Mouse (Mus musculus): ENCODE data around the gene Adgrv1. TPM values are rescaled to one million over a fixed set of nuclear protein-coding genes. Genes with fewer than 3 reads are reported as not detected.
"Not testable (repeated sequence)": the region's sequence is repeated elsewhere in the genome, so short reads cannot be mapped to it uniquely, and the experiment has no call there.

Adgrv1 gene
- polyA plus RNA-seq, 1 experiment from 2014 or later, result 38.5 TPM

DNA sequence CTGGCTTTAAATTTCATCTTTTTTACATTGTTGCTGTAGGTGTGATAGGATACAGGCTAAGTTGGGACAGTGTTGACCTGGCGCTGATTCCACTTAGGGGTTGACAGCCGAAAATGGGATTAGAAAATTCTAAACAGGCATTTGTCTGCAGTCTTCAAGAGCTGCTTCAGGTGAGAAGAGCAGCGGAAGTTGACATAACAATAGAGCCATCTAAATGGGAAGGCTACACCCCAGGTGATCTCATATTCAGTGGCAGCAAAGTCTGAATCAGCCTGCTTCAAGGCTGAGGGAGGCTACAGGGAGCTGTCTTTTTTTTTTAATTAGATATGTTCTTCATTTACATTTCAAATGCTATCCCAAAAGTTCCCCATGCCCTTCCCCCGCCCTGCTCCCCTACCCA lies 365.5 kb downstream of the Adgrv1 start:
- not testable (repeated sequence) for H3K27ac ChIP-seq (replicated peaks); H3K27me3 ChIP-seq; H3K4me2 ChIP-seq (replicated peaks); H3K4me1 ChIP-seq; ATAC-seq (ENCODE audit: low FRiP score, low read depth); H3K9me3 ChIP-seq; H3K36me3 ChIP-seq; H3K9ac ChIP-seq (replicated peaks); H3K4me3 ChIP-seq
- WGBS, result 66% methylated on average over 4 of the region's 4 CpGs

DNA sequence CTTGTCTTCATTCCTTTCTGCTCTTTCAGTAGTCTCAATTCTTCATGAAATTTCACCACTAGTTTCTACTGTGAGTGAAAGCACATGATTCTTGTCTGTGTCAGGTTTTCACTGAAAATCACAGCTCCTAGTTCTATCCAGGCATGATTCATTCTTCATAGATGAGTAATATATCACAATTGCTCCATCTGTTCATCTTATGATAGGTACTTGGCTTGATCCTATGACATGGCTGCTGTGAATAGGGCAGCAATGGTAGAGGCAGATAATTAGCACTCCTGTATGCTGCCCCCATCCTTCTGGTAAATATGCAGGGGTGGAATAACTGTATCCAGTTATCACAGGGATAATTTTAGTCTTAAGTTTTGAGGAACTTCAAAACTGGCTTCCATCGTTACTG lies 368.5 kb downstream of the Adgrv1 start:
- no peaks in the 10 kb centered on the region for H3K4me1 ChIP-seq
- no peaks in the 10 kb centered on the region for H3K27me3 ChIP-seq
- no peaks in the 10 kb centered on the region for H3K9me3 ChIP-seq
- ATAC-seq (ENCODE audit: low FRiP score, low read depth), result no peak
- no peak overlapping the region for H3K27ac ChIP-seq (replicated peaks)
- no peak overlapping the region for H3K9ac ChIP-seq (replicated peaks)
- no peak overlapping the region for H3K4me3 ChIP-seq
- no peaks in the 10 kb centered on the region for H3K36me3 ChIP-seq
- no peak overlapping the region for H3K4me2 ChIP-seq (replicated peaks)
- 93% methylated on average over 1 of the region's 1 CpGs for WGBS

DNA sequence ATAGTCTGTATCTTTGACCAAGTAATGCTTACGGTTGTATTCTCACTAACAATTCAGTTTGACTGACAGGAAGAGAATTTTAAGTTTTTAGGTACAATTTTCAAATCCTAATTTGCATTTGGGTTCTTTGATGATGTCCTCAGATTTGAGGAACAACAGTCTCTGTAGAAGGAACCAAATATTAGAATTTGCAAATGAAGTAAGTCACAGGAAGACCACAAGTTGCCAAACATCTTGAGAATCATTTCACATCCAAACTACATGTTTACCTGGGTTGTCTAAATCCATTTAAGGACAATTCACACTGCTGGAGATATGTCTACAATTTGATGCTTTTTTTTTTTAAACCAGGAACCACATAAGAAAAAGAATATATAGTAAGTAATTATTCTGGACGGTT lies 391.8 kb downstream of the Adgrv1 start:
- 87% methylated on average over 2 of the region's 2 CpGs for WGBS

DNA sequence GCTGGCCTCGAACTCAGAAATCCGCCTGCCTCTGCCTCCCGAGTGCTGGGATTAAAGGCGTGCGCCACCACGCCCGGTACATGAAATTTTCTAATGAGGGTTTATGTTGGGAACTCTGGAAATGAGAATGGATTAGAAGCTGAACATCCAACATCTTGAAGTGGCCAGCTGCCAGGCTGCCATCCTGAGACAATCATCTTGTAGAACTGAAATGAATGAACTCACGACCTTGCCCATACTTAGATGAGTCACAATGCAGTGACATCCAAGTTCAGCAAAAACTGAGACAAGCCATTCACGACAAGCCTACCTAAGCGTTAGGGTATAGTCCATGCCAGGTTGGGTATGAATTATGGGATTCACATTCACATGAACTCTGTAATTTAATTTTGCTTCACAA lies 393.1 kb downstream of the Adgrv1 start:
- no peaks in the 10 kb centered on the region for H3K4me1 ChIP-seq
- no peak for ATAC-seq (ENCODE audit: low FRiP score, low read depth)
- 95% methylated on average over 10 of the region's 10 CpGs for WGBS

More for the DNA sequence above, 391.8 kb downstream of the Adgrv1 start:
- Histone ChIP-seq H3K27ac (replicated peaks) (no peak overlapping the region), H3K9ac (replicated peaks) (no peak overlapping the region), H3K4me1 (no peaks in the 10 kb centered on the region), H3K27me3 (no peaks in the 10 kb centered on the region), H3K9me3 (no peaks in the 10 kb centered on the region), H3K4me3 (no peak overlapping the region), H3K4me2 (replicated peaks) (no peak overlapping the region), H3K36me3 (no peaks in the 10 kb centered on the region)
- no peak for ATAC-seq (ENCODE audit: low FRiP score, low read depth)

DNA sequence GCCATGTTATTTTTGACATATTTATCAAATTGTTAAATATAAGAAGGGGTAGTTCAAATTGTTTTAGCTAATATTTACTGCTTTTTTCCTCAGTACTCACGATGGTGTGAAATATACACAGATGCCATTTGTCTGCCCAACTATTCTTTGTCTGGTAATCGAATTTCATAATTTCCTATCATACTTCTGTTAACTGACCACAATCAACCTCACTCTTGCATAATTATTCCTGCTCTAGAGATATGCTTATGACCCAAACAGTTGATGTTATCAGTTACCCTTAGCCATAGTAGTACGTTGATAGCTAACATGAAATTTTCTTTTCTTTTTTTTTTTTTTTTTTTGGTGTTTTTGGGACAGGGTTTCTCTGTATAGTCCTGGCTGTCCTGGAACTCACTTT lies 393.5 kb downstream of the Adgrv1 start:
- WGBS, result 91% methylated on average over 3 of the region's 3 CpGs
- H3K4me1 ChIP-seq, result no peaks in the 10 kb centered on the region
- no peak for ATAC-seq (ENCODE audit: low FRiP score, low read depth)
- H3K36me3 ChIP-seq, result no peaks in the 10 kb centered on the region
- H3K4me3 ChIP-seq, result no peak overlapping the region
- H3K4me2 ChIP-seq (replicated peaks), result no peak overlapping the region
- H3K27me3 ChIP-seq, result no peaks in the 10 kb centered on the region
- H3K9me3 ChIP-seq, result no peaks in the 10 kb centered on the region
- H3K9ac ChIP-seq (replicated peaks), result no peak overlapping the region
- H3K27ac ChIP-seq (replicated peaks), result no peak overlapping the region

More for the DNA sequence above, 393.1 kb downstream of the Adgrv1 start:
- H3K9ac ChIP-seq (replicated peaks), result no peak overlapping the region
- H3K4me2 ChIP-seq (replicated peaks), result no peak overlapping the region
- H3K36me3 ChIP-seq, result no peaks in the 10 kb centered on the region
- H3K9me3 ChIP-seq, result no peaks in the 10 kb centered on the region
- H3K27me3 ChIP-seq, result no peaks in the 10 kb centered on the region
- no peak overlapping the region for H3K27ac ChIP-seq (replicated peaks)
- no peak overlapping the region for H3K4me3 ChIP-seq

DNA sequence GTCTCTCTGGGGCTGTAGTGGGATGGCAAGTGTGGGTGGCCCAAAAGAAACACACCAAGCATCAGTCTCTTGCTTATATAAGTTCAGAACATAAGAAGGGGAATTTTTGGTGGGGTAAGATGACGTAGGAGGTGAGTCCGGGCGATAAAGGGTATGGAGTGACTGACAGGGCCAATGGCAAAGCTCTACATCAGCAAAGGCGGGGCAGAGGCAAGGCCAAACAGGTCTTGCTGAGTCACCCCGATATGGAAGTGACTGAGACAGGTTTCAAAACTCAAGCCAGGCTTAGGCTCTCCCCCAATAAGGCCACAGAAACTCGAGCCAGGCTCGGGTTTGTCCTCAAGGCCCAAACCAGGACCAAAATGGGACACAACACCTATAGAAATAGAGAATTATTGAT lies 394.1 kb downstream of the Adgrv1 start:
- no peaks in the 10 kb centered on the region for H3K9me3 ChIP-seq
- no peak overlapping the region for H3K4me3 ChIP-seq
- no peaks in the 10 kb centered on the region for H3K36me3 ChIP-seq
- 95% methylated on average over 7 of the region's 7 CpGs for WGBS
- no peaks in the 10 kb centered on the region for H3K27me3 ChIP-seq
- no peak overlapping the region for H3K4me2 ChIP-seq (replicated peaks)
- H3K4me1 ChIP-seq, result no peaks in the 10 kb centered on the region
- H3K27ac ChIP-seq (replicated peaks), result no peak overlapping the region
- no peak overlapping the region for H3K9ac ChIP-seq (replicated peaks)
- no peak for ATAC-seq (ENCODE audit: low FRiP score, low read depth)

DNA sequence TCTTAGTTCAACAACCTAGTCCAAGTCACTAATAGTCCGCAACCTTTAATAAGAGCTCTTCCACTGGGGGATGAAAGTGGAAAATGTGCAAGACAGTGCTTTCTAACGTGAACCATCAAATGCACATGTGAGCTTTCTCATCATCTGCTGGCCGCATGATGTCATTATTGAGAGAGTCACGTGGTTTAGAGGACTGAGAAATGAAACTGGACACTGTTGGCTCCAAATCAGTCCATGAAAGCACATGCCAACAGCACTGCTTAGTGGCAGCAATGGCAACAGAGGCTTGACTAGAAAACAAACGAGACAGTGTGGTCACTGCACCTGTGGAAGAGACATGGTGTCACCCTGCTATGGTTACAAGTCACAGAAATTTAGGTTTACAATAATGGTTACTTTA lies 395.0 kb downstream of the Adgrv1 start:
- 91% methylated on average over 5 of the region's 5 CpGs for WGBS
- Histone ChIP-seq H3K4me1 (no peaks in the 10 kb centered on the region), H3K36me3 (no peaks in the 10 kb centered on the region), H3K27me3 (no peaks in the 10 kb centered on the region), H3K27ac (replicated peaks) (no peak overlapping the region), H3K4me3 (no peak overlapping the region), H3K9me3 (no peaks in the 10 kb centered on the region), H3K9ac (replicated peaks) (no peak overlapping the region), H3K4me2 (replicated peaks) (no peak overlapping the region)
- ATAC-seq (ENCODE audit: low FRiP score, low read depth), result no peak

DNA sequence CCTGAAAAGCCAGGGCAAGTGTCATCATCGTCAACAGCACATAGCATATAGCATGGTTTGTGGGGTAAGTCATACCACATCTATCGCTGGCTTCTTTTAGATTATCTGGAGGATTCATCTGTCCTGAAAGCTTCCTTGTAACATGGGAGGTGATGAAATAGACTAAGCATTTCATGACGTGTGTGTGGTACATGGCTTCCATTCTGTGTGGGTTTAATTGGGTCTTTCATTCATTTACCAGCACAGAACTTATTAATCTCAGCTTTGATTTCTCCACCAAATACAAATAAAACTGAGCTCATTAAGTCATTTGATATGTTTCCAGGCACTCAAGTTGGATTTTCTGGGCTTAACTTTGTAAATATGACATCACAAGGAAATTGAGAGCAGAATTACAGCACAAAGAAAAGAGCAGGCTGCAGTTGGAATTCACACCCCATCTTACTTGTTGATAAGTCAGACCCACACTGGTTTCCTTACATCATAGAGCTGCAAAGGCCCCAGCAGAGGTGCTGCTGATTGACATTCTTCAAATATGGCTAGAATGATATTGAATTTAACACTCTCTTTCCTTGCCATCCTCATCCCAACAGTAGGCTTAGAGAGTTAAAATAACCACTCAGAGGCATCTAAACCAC lies 396.1 kb downstream of the Adgrv1 start:
- H3K27ac ChIP-seq (replicated peaks), result no peak overlapping the region
- no peak overlapping the region for H3K9ac ChIP-seq (replicated peaks)
- H3K4me3 ChIP-seq, result no peak overlapping the region
- H3K9me3 ChIP-seq, result no peaks in the 10 kb centered on the region
- WGBS, result 93% methylated on average over 3 of the region's 3 CpGs
- no peaks in the 10 kb centered on the region for H3K36me3 ChIP-seq
- ATAC-seq (ENCODE audit: low FRiP score, low read depth), result no peak
- H3K27me3 ChIP-seq, result no peaks in the 10 kb centered on the region
- H3K4me1 ChIP-seq, result no peaks in the 10 kb centered on the region
- no peak overlapping the region for H3K4me2 ChIP-seq (replicated peaks)

DNA sequence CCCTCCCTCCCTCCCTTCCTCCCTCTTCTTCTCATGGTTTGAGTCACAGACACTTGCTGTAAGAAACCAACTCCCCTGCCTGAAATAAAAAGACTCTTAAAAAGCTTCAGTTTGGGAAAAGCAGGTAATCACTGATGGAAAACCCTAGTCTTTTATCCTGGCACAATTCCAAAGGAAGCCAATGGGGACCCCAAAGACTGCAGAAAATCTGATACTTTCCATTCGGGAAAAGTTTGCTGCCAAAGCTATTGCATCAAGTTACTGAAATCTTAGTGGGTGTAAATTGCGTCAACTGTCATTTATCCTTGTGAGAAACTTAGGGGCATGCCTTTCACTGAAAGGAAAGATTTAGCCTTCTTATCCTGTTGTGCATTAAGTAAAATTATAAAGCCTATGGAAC lies 398.9 kb downstream of the Adgrv1 start:
- no peak overlapping the region for H3K9ac ChIP-seq (replicated peaks)
- H3K27ac ChIP-seq (replicated peaks), result no peak overlapping the region
- ATAC-seq (ENCODE audit: low FRiP score, low read depth), result no peak
- H3K4me1 ChIP-seq, result no peaks in the 10 kb centered on the region
- no peaks in the 10 kb centered on the region for H3K9me3 ChIP-seq
- H3K27me3 ChIP-seq, result no peaks in the 10 kb centered on the region
- 84% methylated on average over 2 of the region's 2 CpGs for WGBS
- no peak overlapping the region for H3K4me2 ChIP-seq (replicated peaks)
- no peaks in the 10 kb centered on the region for H3K36me3 ChIP-seq
- no peak overlapping the region for H3K4me3 ChIP-seq

DNA sequence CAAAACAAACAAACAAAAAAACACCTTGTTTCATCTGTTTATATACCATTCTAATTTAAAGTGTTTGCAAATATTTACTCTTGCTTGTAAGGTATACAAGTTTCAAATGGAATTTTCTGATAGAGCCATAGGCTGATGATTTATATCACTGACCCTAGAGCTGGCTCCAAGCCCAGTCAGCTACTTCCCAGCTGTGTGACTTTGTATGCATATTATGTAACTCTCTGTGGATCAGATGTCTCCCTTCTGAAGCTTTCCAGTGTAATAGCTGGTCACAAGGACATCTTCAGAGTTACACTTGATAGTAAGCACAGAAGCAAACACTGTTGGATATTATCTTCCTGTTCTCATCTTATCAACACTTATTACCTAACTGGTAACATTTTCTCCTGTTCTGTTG lies 400.1 kb downstream of the Adgrv1 start:
- H3K4me3 ChIP-seq, result no peak overlapping the region
- H3K9me3 ChIP-seq, result no peaks in the 10 kb centered on the region
- no peak for ATAC-seq (ENCODE audit: low FRiP score, low read depth)
- H3K4me2 ChIP-seq (replicated peaks), result no peak overlapping the region
- H3K27me3 ChIP-seq, result no peaks in the 10 kb centered on the region
- no peak overlapping the region for H3K27ac ChIP-seq (replicated peaks)
- H3K36me3 ChIP-seq, result no peaks in the 10 kb centered on the region
- no peak overlapping the region for H3K9ac ChIP-seq (replicated peaks)
- H3K4me1 ChIP-seq, result no peaks in the 10 kb centered on the region

DNA sequence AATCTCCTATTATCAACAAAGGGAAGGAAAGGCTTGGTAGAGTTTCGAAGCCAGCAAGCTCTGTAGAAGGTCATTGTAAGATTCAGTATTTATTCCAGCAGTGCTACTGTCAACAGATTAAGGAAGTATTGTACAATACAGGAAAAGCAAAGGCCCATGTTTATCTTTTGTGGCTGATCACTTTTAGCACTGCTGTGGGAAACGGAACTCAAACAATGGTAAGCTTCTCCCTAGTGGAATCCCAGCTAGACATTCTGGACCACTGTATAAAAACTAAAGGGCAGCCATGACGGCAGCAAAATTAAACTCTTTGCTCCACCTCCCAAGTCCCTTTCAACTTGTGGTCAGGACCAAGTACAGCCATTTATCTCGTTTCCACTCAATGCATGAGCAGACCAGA lies 402.8 kb downstream of the Adgrv1 start:
- H3K27ac ChIP-seq (replicated peaks), result no peak overlapping the region
- ATAC-seq (ENCODE audit: low FRiP score, low read depth), result no peak
- no peak overlapping the region for H3K4me3 ChIP-seq
- no peak overlapping the region for H3K9ac ChIP-seq (replicated peaks)
- no peaks in the 10 kb centered on the region for H3K36me3 ChIP-seq
- H3K4me2 ChIP-seq (replicated peaks), result no peak overlapping the region
- no peaks in the 10 kb centered on the region for H3K9me3 ChIP-seq
- no peaks in the 10 kb centered on the region for H3K4me1 ChIP-seq
- H3K27me3 ChIP-seq, result no peaks in the 10 kb centered on the region
- WGBS, result 61% methylated on average over 4 of the region's 4 CpGs

DNA sequence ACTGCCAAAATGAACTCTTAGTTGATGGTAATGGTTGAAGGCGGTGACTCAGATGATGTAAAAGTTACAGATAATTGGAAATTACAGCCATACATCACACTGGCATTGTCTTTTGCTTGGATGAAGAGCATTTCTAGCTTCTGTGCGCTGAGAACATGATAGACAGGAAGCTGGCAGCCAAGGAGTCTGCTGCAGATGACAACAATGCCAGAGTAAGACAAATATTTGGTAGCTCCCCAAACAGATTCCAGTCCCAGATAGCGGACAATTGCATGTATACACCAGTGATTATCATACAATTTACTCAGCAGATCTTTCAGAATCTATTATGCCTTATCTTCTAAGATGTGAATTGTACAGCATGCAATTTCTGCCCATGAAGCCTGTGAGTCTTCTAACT lies 409.2 kb downstream of the Adgrv1 start:
- WGBS, result 89% methylated on average over 3 of the region's 3 CpGs
- H3K9me3 ChIP-seq, result no peaks in the 10 kb centered on the region
- no peak overlapping the region for H3K27ac ChIP-seq (replicated peaks)
- no peak overlapping the region for H3K4me3 ChIP-seq
- H3K4me2 ChIP-seq (replicated peaks), result no peak overlapping the region
- no peak for ATAC-seq (ENCODE audit: low FRiP score, low read depth)
- H3K36me3 ChIP-seq, result no peaks in the 10 kb centered on the region
- H3K9ac ChIP-seq (replicated peaks), result no peak overlapping the region
- no peaks in the 10 kb centered on the region for H3K27me3 ChIP-seq
- H3K4me1 ChIP-seq, result no peaks in the 10 kb centered on the region

DNA sequence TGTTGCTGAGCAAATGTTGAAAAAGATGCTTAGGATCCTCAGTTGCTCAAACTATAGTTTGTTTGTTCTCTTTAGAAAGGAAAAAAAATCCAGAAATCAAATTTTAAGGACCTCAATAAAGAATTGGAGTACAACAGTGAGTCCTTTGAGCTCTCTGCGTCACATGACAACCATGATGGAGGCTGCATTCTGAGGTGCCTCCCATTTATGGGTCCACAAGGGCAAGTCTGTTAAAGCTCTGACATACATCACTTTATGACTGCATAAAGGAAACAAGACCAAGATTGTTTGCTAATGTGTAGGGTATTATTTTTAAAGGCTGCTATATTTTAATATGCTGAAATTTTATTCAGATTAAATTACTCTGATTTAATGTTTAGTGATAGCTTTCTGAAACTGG lies 410.6 kb downstream of the Adgrv1 start:
- Histone ChIP-seq H3K36me3 (no peaks in the 10 kb centered on the region), H3K9ac (replicated peaks) (no peak overlapping the region), H3K27ac (replicated peaks) (no peak overlapping the region), H3K9me3 (no peaks in the 10 kb centered on the region), H3K27me3 (no peaks in the 10 kb centered on the region), H3K4me3 (no peak overlapping the region), H3K4me2 (replicated peaks) (no peak overlapping the region), H3K4me1 (no peaks in the 10 kb centered on the region)
- WGBS, result 96% methylated on average over 1 of the region's 1 CpGs
- ATAC-seq (ENCODE audit: low FRiP score, low read depth), result no peak
